Comparison of ENCODE assay signal across 20 mouse cellular contexts in the genomic region with DNA sequence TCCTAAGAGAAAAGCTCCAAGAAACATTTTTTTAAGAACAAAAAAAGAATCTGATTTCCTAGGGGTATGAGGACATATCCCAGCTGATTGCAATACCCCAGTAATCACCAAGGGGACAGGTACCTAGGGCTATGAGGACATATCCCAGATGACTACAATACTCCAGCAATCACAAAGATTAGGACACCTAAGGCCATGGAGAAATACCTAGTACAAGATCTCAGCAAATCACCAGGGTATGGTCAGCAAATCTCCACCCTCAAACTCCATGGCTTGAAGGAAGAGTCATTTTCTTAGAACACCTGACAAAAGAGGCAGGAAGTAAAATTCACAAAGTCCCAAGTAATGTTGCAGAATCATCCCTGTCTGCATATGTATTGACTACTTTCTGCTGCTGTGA.
"Had no signal": no experiment of that assay in that cellular context is flagged by ENCODE, and none has a peak within 500 bp of the region (broad histone marks: within the 10 kb centered on the region; RNA-seq: fewer than 3 reads in every experiment).

No protein-coding gene starts in this region.

- H3K27me3 ChIP-seq: limb, embryonic 13.5 days; liver, embryonic 12.5 days; liver, embryonic 15.5 days; lung, embryonic 15.5 days; midbrain, embryonic 12.5 days; midbrain, embryonic 15.5 days; neural tube, embryonic 13.5 days had no signal

- ATAC-seq: liver, embryonic 12.5 days; midbrain, embryonic 15.5 days had no signal

- H3K4me1 ChIP-seq: liver, embryonic 12.5 days; liver, embryonic 15.5 days; lung, embryonic 15.5 days; midbrain, embryonic 12.5 days; midbrain, embryonic 15.5 days had no signal

- H3K4me3 ChIP-seq: layer of hippocampus, adult 2 months; limb, embryonic 10.5 days; limb, embryonic 13.5 days; liver, embryonic 12.5 days; liver, embryonic 15.5 days; lung, embryonic 15.5 days; midbrain, embryonic 12.5 days; midbrain, embryonic 15.5 days; myocyte; neural tube, embryonic 13.5 days had no signal

- H3K4me2 ChIP-seq: limb, embryonic 13.5 days; liver, embryonic 12.5 days; liver, embryonic 15.5 days; lung, embryonic 15.5 days; midbrain, embryonic 12.5 days; midbrain, embryonic 15.5 days; neural tube, embryonic 13.5 days had no signal

- H3K36me3 ChIP-seq: limb, embryonic 10.5 days; limb, embryonic 13.5 days; liver, embryonic 12.5 days; liver, embryonic 15.5 days; lung, embryonic 15.5 days; midbrain, embryonic 12.5 days; midbrain, embryonic 15.5 days; neural tube, embryonic 13.5 days had no signal

- H3K9me3 ChIP-seq: limb, embryonic 10.5 days; limb, embryonic 13.5 days; liver, embryonic 12.5 days; liver, embryonic 15.5 days; lung, embryonic 15.5 days; midbrain, embryonic 12.5 days; midbrain, embryonic 15.5 days; neural tube, embryonic 13.5 days had no signal

- H3K9ac ChIP-seq: limb, embryonic 13.5 days; liver, embryonic 12.5 days; liver, embryonic 15.5 days; lung, embryonic 15.5 days; midbrain, embryonic 12.5 days; midbrain, embryonic 15.5 days; neural tube, embryonic 13.5 days had no signal

- DNase-seq: kidney, postnatal 25 days; layer of hippocampus, adult 9-11 months; liver; lung, adult 18-20 months; lung, postnatal 10 days; lung, postnatal 36 days; retina, postnatal 1 day; right cerebral cortex, postnatal 25 days; thymus, adult 18-20 months had no signal

- H3K27ac ChIP-seq: kidney, postnatal 0 days; layer of hippocampus, adult 2 months; limb, embryonic 10.5 days; limb, embryonic 13.5 days; liver, embryonic 12.5 days; liver, embryonic 15.5 days; lung, embryonic 15.5 days; midbrain, embryonic 12.5 days; midbrain, embryonic 15.5 days; neural tube, embryonic 13.5 days had no signal
